Mouse (Mus musculus): ENCODE measurements at regions not wholly inside any gene's neighbourhood (a gene's known extent, or its start where the extent isn't known, plus 50 kb on each side); places are given as distances from the start of the nearest gene placed in this dataset.

GRCm38 (mm10) chr15:59707081-59707480 is 309.3 kb downstream of the 4933412E24Rik start:
- Histone ChIP-seq H3K4me3 (ENCODE audit: low read depth, low read length) (no peak overlapping the region), H3K4me2 (replicated peaks; ENCODE audit: low read depth) (no peak overlapping the region), H3K4me1 (replicated peaks; ENCODE audit: control insufficient read depth, insufficient read depth) (no peaks in the 10 kb centered on the region), H3K9ac (ENCODE audit: low read length) (no peak overlapping the region), H3K27me3 (ENCODE audit: control insufficient read depth, insufficient read depth, low read length) (no peaks in the 10 kb centered on the region), H3K36me3 (ENCODE audit: control insufficient read depth, insufficient read depth, low read length) (no peaks in the 10 kb centered on the region), H3K27ac (replicated peaks) (no peak overlapping the region), H3K9me3 (ENCODE audit: control insufficient read depth, low read length) (no peaks in the 10 kb centered on the region)
- TF ChIP-seq EP300 (optimal IDR thresholded peaks at IDR 0.05) (no peak), CTCF (IDR thresholded peaks at IDR 0.05; ENCODE audit: low read depth) (no peak)
- no peak for DNase-seq (ENCODE audit: low spot score)
- 68% methylated on average over 8 of the region's 8 CpGs for WGBS
- no peak for ATAC-seq (ENCODE audit: low FRiP score, low TSS enrichment)

Data from stomach, postnatal 0 days (tissue).